Mouse (Mus musculus): ENCODE data around the gene Becn1. TPM values are rescaled to one million over a fixed set of nuclear protein-coding genes. Genes with fewer than 3 reads are reported as not detected.

The Becn1 gene
- polyA plus RNA-seq, 1 experiment from 2014 or later = 138 TPM

GRCm38 (mm10) chr11:101259261-101259712 lies 42.8 kb downstream of the Becn1 start:
- Histone ChIP-seq H3K27ac (ENCODE audit: low read depth, low read length) (peak overlapping the region; percentile 90), H3K27me3 (ENCODE audit: control insufficient read depth, insufficient read depth, low read length) (peaks cover 16% of the 10 kb centered on the region), H3K4me2 (peak overlapping the region; percentile 96), H3K9me3 (replicated peaks; ENCODE audit: control insufficient read depth, low read length) (no peaks in the 10 kb centered on the region), H3K4me3 (ENCODE audit: low read depth, low read length) (peak overlapping the region; percentile 67), H3K36me3 (ENCODE audit: control insufficient read depth, insufficient read depth, low read length) (peaks cover 5% of the 10 kb centered on the region; the same call in 1 of the 2 replicates), H3K9ac (ENCODE audit: low read depth, low read length) (peak overlapping the region; percentile 88; the same call in 1 of the 2 replicates), H3K4me1 (ENCODE audit: control insufficient read depth, insufficient read depth, low read length) (peaks cover 60% of the 10 kb centered on the region)
- 0 out of 2 replicates have a peak, but pooled peaks have one; percentile 20 for ATAC-seq (replicated peaks; ENCODE audit: insufficient number of reproducible peaks, low FRiP score, low TSS enrichment)
- WGBS (ENCODE audit: insufficient replicate concordance) = 27% methylated on average over 6 of the region's 6 CpGs

GRCm38 (mm10) chr11:101255826-101256775 lies 46.0 kb downstream of the Becn1 start:
- Histone ChIP-seq H3K27ac (ENCODE audit: low read depth, low read length) (peak overlapping the region; percentile 57), H3K36me3 (ENCODE audit: control insufficient read depth, insufficient read depth, low read length) (peaks cover 5% of the 10 kb centered on the region; the same call in 1 of the 2 replicates), H3K4me1 (ENCODE audit: control insufficient read depth, insufficient read depth, low read length) (peaks cover 40% of the 10 kb centered on the region), H3K27me3 (ENCODE audit: control insufficient read depth, insufficient read depth, low read length) (no peaks in the 10 kb centered on the region), H3K9ac (ENCODE audit: low read depth, low read length) (no peak overlapping the region), H3K4me2 (0 out of 2 replicates have a peak overlapping the region, but pooled peaks have one; percentile 1), H3K4me3 (ENCODE audit: low read depth, low read length) (no peak overlapping the region), H3K9me3 (replicated peaks; ENCODE audit: control insufficient read depth, low read length) (no peaks in the 10 kb centered on the region)
- WGBS (ENCODE audit: insufficient replicate concordance) = 68% methylated on average over 13 of the region's 13 CpGs
- ATAC-seq (replicated peaks; ENCODE audit: insufficient number of reproducible peaks, low FRiP score, low TSS enrichment) = no peak

- under 1% methylated on average over 40 of the region's 40 CpGs for WGBS (ENCODE audit: insufficient replicate concordance)
- Histone ChIP-seq H3K9ac (ENCODE audit: low read depth, low read length) (peak within 1 kb of the TSS; percentile 99), H3K4me1 (ENCODE audit: control insufficient read depth, insufficient read depth, low read length) (peaks cover 24% of the 10 kb centered on the region), H3K4me3 (ENCODE audit: low read depth, low read length) (peak within 1 kb of the TSS; percentile 95), H3K27ac (ENCODE audit: low read depth, low read length) (peak within 1 kb of the TSS; percentile 95), H3K27me3 (ENCODE audit: control insufficient read depth, insufficient read depth, low read length) (no peaks in the 10 kb centered on the region), H3K36me3 (ENCODE audit: control insufficient read depth, insufficient read depth, low read length) (peaks cover 5% of the 10 kb centered on the region; the same call in 1 of the 2 replicates), H3K9me3 (replicated peaks; ENCODE audit: control insufficient read depth, low read length) (no peaks in the 10 kb centered on the region), H3K4me2 (peak within 1 kb of the TSS; percentile 71)
- ATAC-seq (replicated peaks; ENCODE audit: insufficient number of reproducible peaks, low FRiP score, low TSS enrichment) = peak; percentile 68
Observed at GRCm38 (mm10) chr11:101253613-101254389, 48.3 kb downstream of the Becn1 start, which contains the start of gene Vps25. Gene Vps25 (plus strand): TSS chr11:101253707.

GRCm38 (mm10) chr11:101252941-101253340 lies 49.1 kb downstream of the Becn1 start:
- H3K4me1 ChIP-seq (ENCODE audit: control insufficient read depth, insufficient read depth, low read length) = peaks cover 16% of the 10 kb centered on the region
- ATAC-seq (replicated peaks; ENCODE audit: insufficient number of reproducible peaks, low FRiP score, low TSS enrichment) = no peak
- peak overlapping the region; percentile 95 for H3K27ac ChIP-seq (ENCODE audit: low read depth, low read length)

GRCm38 (mm10) chr11:101251031-101251430 lies 51.1 kb downstream of the Becn1 start:
- 75% methylated on average over 2 of the region's 2 CpGs for WGBS (ENCODE audit: insufficient replicate concordance)
- Histone ChIP-seq H3K27ac (ENCODE audit: low read depth, low read length) (no peak overlapping the region), H3K9me3 (replicated peaks; ENCODE audit: control insufficient read depth, low read length) (no peaks in the 10 kb centered on the region), H3K4me1 (ENCODE audit: control insufficient read depth, insufficient read depth, low read length) (peaks cover 13% of the 10 kb centered on the region), H3K4me2 (no peak overlapping the region), H3K4me3 (ENCODE audit: low read depth, low read length) (no peak overlapping the region), H3K36me3 (ENCODE audit: control insufficient read depth, insufficient read depth, low read length) (no peaks in the 10 kb centered on the region), H3K27me3 (ENCODE audit: control insufficient read depth, insufficient read depth, low read length) (peaks cover 23% of the 10 kb centered on the region), H3K9ac (ENCODE audit: low read depth, low read length) (no peak overlapping the region)
- ATAC-seq (replicated peaks; ENCODE audit: insufficient number of reproducible peaks, low FRiP score, low TSS enrichment) = no peak

More at GRCm38 (mm10) chr11:101252941-101253340, 49.1 kb downstream of the Becn1 start:
- peaks cover 5% of the 10 kb centered on the region; the same call in 1 of the 2 replicates for H3K36me3 ChIP-seq (ENCODE audit: control insufficient read depth, insufficient read depth, low read length)
- peaks cover 5% of the 10 kb centered on the region; the same call in 1 of the 2 replicates for H3K27me3 ChIP-seq (ENCODE audit: control insufficient read depth, insufficient read depth, low read length)
- no peaks in the 10 kb centered on the region for H3K9me3 ChIP-seq (replicated peaks; ENCODE audit: control insufficient read depth, low read length)
- 8% methylated on average over 7 of the region's 7 CpGs for WGBS (ENCODE audit: insufficient replicate concordance)
- peak overlapping the region; percentile 99 for H3K9ac ChIP-seq (ENCODE audit: low read depth, low read length)
- peak overlapping the region; percentile 71 for H3K4me2 ChIP-seq
- peak overlapping the region; percentile 95 for H3K4me3 ChIP-seq (ENCODE audit: low read depth, low read length)

GRCm38 (mm10) chr11:101248258-101248994 lies 53.7 kb downstream of the Becn1 start:
- Histone ChIP-seq H3K9ac (ENCODE audit: low read depth, low read length) (no peak overlapping the region), H3K9me3 (replicated peaks; ENCODE audit: control insufficient read depth, low read length) (no peaks in the 10 kb centered on the region), H3K36me3 (ENCODE audit: control insufficient read depth, insufficient read depth, low read length) (no peaks in the 10 kb centered on the region), H3K4me1 (ENCODE audit: control insufficient read depth, insufficient read depth, low read length) (0 out of 2 replicates have a peak, but pooled peaks cover 3% of the 10 kb centered on the region), H3K27ac (ENCODE audit: low read depth, low read length) (peak overlapping the region; percentile 81), H3K4me3 (ENCODE audit: low read depth, low read length) (peak overlapping the region; percentile 62), H3K27me3 (ENCODE audit: control insufficient read depth, insufficient read depth, low read length) (peaks cover 36% of the 10 kb centered on the region), H3K4me2 (peak overlapping the region; percentile 89)
- ATAC-seq (replicated peaks; ENCODE audit: insufficient number of reproducible peaks, low FRiP score, low TSS enrichment) = no peak
- 27% methylated on average over 14 of the region's 14 CpGs for WGBS (ENCODE audit: insufficient replicate concordance)

- Histone ChIP-seq H3K4me3 (ENCODE audit: low read depth, low read length) (peak overlapping the region; percentile 62), H3K9ac (ENCODE audit: low read depth, low read length) (peak overlapping the region; percentile 80), H3K9me3 (replicated peaks; ENCODE audit: control insufficient read depth, low read length) (no peaks in the 10 kb centered on the region), H3K27ac (ENCODE audit: low read depth, low read length) (peak overlapping the region; percentile 81), H3K36me3 (ENCODE audit: control insufficient read depth, insufficient read depth, low read length) (no peaks in the 10 kb centered on the region), H3K4me2 (peak overlapping the region; percentile 89), H3K27me3 (ENCODE audit: control insufficient read depth, insufficient read depth, low read length) (peaks cover 36% of the 10 kb centered on the region), H3K4me1 (ENCODE audit: control insufficient read depth, insufficient read depth, low read length) (0 out of 2 replicates have a peak, but pooled peaks cover 3% of the 10 kb centered on the region)
- 64% methylated on average over 6 of the region's 6 CpGs for WGBS (ENCODE audit: insufficient replicate concordance)
- no peak for ATAC-seq (replicated peaks; ENCODE audit: insufficient number of reproducible peaks, low FRiP score, low TSS enrichment)
Observed at GRCm38 (mm10) chr11:101247521-101248030, 54.5 kb downstream of the Becn1 start.

All from heart, embryonic 11.5 days (tissue).